Mouse (Mus musculus) lung, postnatal 4 days (tissue): ENCODE measurements around the gene Stx3.

Experiments
- DNase-seq, 2 experiments: peaks; one replicate each; pipeline ENCODE4 v3.0.0; 2021

Stx3 gene

GRCm38 (mm10) chr19:11819143-11819700 lies at the start of gene Stx3:
Gene Stx3, minus strand, starts transcription at chr19:11819403.
- DNase-seq, result no peak

- no peak for DNase-seq
Measured at GRCm38 (mm10) chr19:11867837-11868236, 48.6 kb upstream of the Stx3 start.

GRCm38 (mm10) chr19:11860966-11861365 lies 41.8 kb upstream of the Stx3 start, which contains the start of gene Olfr1418:
Gene Olfr1418, minus strand, starts transcription at chr19:11861066.
- no peak for DNase-seq

GRCm38 (mm10) chr19:11856506-11856905 lies 37.3 kb upstream of the Stx3 start:
- no peak for DNase-seq

- DNase-seq, result no peak
Measured at GRCm38 (mm10) chr19:11854821-11855220, 35.6 kb upstream of the Stx3 start.

GRCm38 (mm10) chr19:11852652-11853051 lies 33.4 kb upstream of the Stx3 start:
- DNase-seq, result no peak

- no peak for DNase-seq
Measured at GRCm38 (mm10) chr19:11846333-11846732, 27.1 kb upstream of the Stx3 start.

- no peak for DNase-seq
Measured at GRCm38 (mm10) chr19:11839119-11839518, 19.9 kb upstream of the Stx3 start, which contains the start of gene Olfr1417. Gene Olfr1417, minus strand, starts transcription at chr19:11839219.

GRCm38 (mm10) chr19:11823346-11824065 lies 4.3 kb upstream of the Stx3 start:
- no peak for DNase-seq

- no peak for DNase-seq
Measured at GRCm38 (mm10) chr19:11820211-11820610, 1.0 kb upstream of the Stx3 start.

- DNase-seq, result peak; percentile 86 to 90
Measured at GRCm38 (mm10) chr19:11819800-11820199, 597 bp upstream of the Stx3 start.

GRCm38 (mm10) chr19:11818199-11819142 lies 732 bp downstream of the Stx3 start:
- peak; percentile 73 to 85 for DNase-seq

GRCm38 (mm10) chr19:11817586-11817985 lies 1.6 kb downstream of the Stx3 start:
- DNase-seq, result no peak

- no peak for DNase-seq
Measured at GRCm38 (mm10) chr19:11816706-11817105, 2.5 kb downstream of the Stx3 start.

GRCm38 (mm10) chr19:11814742-11815333 lies 4.4 kb downstream of the Stx3 start:
- no peak for DNase-seq

- peak; percentile 25 to 61 for DNase-seq
Measured at GRCm38 (mm10) chr19:11813649-11814048, 5.6 kb downstream of the Stx3 start.

- DNase-seq, result no peak
Measured at GRCm38 (mm10) chr19:11813136-11813535, 6.1 kb downstream of the Stx3 start.

- DNase-seq, result no peak
Measured at GRCm38 (mm10) chr19:11811688-11812365, 7.4 kb downstream of the Stx3 start.

GRCm38 (mm10) chr19:11810856-11811255 lies 8.3 kb downstream of the Stx3 start:
- peak; percentile 49 to 64 for DNase-seq

GRCm38 (mm10) chr19:11810003-11810758 lies 9.0 kb downstream of the Stx3 start:
- DNase-seq, result no peak

- DNase-seq, result no peak
Measured at GRCm38 (mm10) chr19:11808452-11808851, 10.8 kb downstream of the Stx3 start.

- DNase-seq, result no peak
Measured at GRCm38 (mm10) chr19:11807822-11808221, 11.4 kb downstream of the Stx3 start.
